Mouse (Mus musculus) erythroblast, embryonic 14.5 days (primary cell): ENCODE results near the gene Elmod2.

Experiments used
- GATA1 ChIP-seq: IDR thresholded peaks from 2 replicates; pipeline ENCODE4 v1.6.1; 2012; ENCODE audit warnings: low read length, inconsistent platforms, mixed read lengths
- TAL1 ChIP-seq: IDR thresholded peaks from 3 replicates; pipeline ENCODE4 v1.6.1; 2012; ENCODE audit warnings: low read length, inconsistent platforms, mixed read lengths

GRCm38 (mm10) chr8:83342693-83343092, 10.4 kb upstream of the Elmod2 start:
- TF ChIP-seq GATA1: no peak
- no peak for TF ChIP-seq TAL1
